Mouse (Mus musculus): ENCODE data around the gene Mmgt1. TPM values are rescaled to one million over a fixed set of nuclear protein-coding genes. Genes with fewer than 3 reads are reported as not detected.

Mmgt1 gene
- 59.4 and 71.8 TPM in 2 replicates for total RNA-seq (2014; rRNA removed)
- polyA plus RNA-seq (2015; fragmentation: Nextera tagmentation; extraction: Ambion mirVana) = 31.5 and 36.3 TPM in 2 replicates

DNA sequence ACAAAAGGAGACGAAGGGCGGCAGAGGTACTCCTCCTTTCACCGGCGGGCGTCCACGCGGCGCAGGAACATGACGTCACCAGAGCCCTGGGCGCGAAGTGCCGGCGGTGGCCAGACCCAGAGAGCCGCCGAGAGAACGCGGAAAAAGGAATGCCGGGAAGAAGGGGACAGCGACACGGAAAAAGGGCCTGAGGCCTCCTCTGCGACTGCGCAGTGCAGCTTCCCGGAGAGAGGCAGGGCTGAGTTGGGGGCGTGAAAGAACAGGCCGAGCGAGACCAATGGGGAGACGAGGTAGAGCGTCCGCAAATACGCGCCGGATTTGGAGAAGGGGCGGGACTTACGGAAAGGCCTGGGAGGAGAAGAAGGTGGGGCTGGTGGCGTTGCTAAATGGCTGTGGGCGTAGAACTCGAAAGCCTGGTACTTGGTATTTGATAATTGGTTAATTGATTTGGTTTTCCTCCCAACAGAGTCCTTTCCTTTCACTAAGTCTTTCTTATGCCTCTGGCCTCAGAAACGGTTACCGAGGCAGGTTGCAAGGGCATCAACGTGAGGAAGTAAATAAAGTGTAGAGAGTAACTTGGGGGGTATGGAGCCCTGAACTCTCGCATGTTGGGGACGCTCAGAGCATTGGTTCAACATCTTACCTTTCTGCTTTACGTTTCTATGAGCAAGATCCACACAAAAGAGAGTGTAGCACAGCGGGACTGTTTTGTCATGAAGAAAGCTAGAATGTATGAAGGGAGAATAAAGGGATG is at the start of gene Mmgt1:
Gene Mmgt1 (minus strand): TSS at position 183 of the 754 bp plus-strand sequence.
- Histone ChIP-seq H3K27ac (ENCODE audit: low read depth, low read length) (peak within 1 kb of the TSS; percentile 79), H3K9ac (peak within 1 kb of the TSS; percentile 71), H3K9me3 (ENCODE audit: low read length) (no peaks in the 10 kb centered on the region), H3K36me3 (ENCODE audit: insufficient read depth) (no peaks in the 10 kb centered on the region), H3K4me2 (ENCODE audit: low read depth) (peak within 1 kb of the TSS; percentile 58), H3K4me1 (ENCODE audit: insufficient read depth) (no peaks in the 10 kb centered on the region), H3K27me3 (ENCODE audit: insufficient read depth, low read length) (no peaks in the 10 kb centered on the region), H3K4me3 (ENCODE audit: low read depth, low read length) (peak within 1 kb of the TSS; percentile 63)
- ATAC-seq = peak; percentile 98
- 0 out of 2 replicates have a peak, but pooled peaks have one; percentile 0 for TF ChIP-seq CTCF (IDR thresholded peaks at IDR 0.05; ENCODE audit: low read depth)
- DNase-seq = peak; percentile 94
- WGBS = 27% methylated on average over 44 of the region's 44 CpGs

DNA sequence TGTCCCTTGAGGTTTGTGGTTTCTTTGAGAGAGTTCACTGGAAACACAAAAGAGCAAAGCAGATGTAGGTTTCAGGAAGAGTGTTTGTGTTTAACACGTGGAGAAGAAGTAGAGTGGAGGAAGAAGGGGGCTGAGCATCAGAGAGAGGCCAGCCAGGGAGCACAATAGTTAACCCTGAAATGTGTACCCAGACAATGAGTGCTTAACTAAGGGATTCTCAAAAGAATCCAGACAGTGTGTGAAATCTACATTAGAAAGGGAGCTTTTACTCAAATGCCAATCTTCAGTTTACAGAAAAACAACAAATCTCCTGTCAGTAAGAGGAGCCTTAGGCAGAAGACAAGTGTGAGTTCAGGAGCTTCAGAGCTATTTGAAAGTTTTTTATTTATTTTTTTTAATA is 42.2 kb upstream of the Mmgt1 start:
- Histone ChIP-seq H3K27me3 (ENCODE audit: insufficient read depth, low read length) (no peaks in the 10 kb centered on the region), H3K9me3 (ENCODE audit: low read length) (no peaks in the 10 kb centered on the region), H3K4me1 (ENCODE audit: insufficient read depth) (no peaks in the 10 kb centered on the region), H3K9ac (no peak overlapping the region), H3K36me3 (ENCODE audit: insufficient read depth) (no peaks in the 10 kb centered on the region), H3K4me2 (ENCODE audit: low read depth) (no peak overlapping the region), H3K27ac (ENCODE audit: low read depth, low read length) (no peak overlapping the region), H3K4me3 (ENCODE audit: low read depth, low read length) (no peak overlapping the region)
- ATAC-seq (no peak), DNase-seq (no peak)
- TF ChIP-seq CTCF (IDR thresholded peaks at IDR 0.05; ENCODE audit: low read depth) = no peak
- 8% methylated on average over 1 of the region's 1 CpGs for WGBS

DNA sequence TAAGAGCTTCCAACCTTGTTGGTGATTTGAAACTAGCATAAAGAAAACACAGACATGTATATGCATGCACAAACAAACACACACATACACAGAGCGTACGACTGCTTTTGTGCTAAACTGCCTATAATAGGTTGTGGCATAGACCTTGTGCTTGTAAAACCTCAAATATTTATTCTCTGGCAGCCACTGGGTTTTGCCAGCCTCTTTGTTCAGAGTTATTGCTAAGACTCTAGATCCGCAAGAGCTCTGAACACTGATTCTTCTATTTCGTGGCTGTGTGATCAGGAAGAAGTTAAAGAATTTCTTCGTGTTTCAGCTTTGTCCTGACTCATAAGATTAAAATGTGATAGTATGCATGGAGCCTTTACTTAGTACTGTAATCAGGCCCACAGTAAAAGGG is 38.3 kb upstream of the Mmgt1 start:
- no peak for TF ChIP-seq CTCF (IDR thresholded peaks at IDR 0.05; ENCODE audit: low read depth)
- Histone ChIP-seq H3K9me3 (ENCODE audit: low read length) (no peaks in the 10 kb centered on the region), H3K4me3 (ENCODE audit: low read depth, low read length) (no peak overlapping the region), H3K4me2 (ENCODE audit: low read depth) (no peak overlapping the region), H3K27me3 (ENCODE audit: insufficient read depth, low read length) (no peaks in the 10 kb centered on the region), H3K4me1 (ENCODE audit: insufficient read depth) (no peaks in the 10 kb centered on the region), H3K9ac (no peak overlapping the region), H3K36me3 (ENCODE audit: insufficient read depth) (no peaks in the 10 kb centered on the region), H3K27ac (ENCODE audit: low read depth, low read length) (no peak overlapping the region)
- no peak for ATAC-seq
- 87% methylated on average over 5 of the region's 5 CpGs for WGBS
- DNase-seq = no peak

DNA sequence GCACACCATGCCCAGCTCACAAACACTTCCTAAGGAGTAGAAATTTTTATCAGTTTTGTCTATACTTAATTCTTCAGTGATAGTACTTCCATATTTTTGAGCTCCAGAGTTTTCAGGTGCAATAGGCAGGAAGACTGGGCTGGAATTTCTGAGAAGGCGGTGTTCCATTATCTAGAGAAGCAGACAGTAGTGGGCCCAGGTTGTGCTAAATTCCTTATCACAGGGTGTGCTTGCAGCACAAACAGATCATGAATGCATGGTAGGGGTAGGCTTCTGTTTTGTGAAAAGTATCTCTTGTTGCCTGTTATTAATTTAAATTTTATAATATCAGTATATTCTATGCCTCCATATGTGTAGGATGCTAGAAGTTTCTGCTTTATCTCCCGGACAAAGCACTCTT is 17.4 kb upstream of the Mmgt1 start:
- DNase-seq (no peak), ATAC-seq (no peak)
- TF ChIP-seq CTCF (IDR thresholded peaks at IDR 0.05; ENCODE audit: low read depth) = no peak
- 89% methylated on average over 2 of the region's 2 CpGs for WGBS
- H3K36me3 ChIP-seq (ENCODE audit: insufficient read depth) = no peaks in the 10 kb centered on the region
- no peaks in the 10 kb centered on the region for H3K4me1 ChIP-seq (ENCODE audit: insufficient read depth)
- no peaks in the 10 kb centered on the region for H3K27me3 ChIP-seq (ENCODE audit: insufficient read depth, low read length)
- no peak overlapping the region for H3K9ac ChIP-seq
- no peak overlapping the region for H3K27ac ChIP-seq (ENCODE audit: low read depth, low read length)
- no peak overlapping the region for H3K4me3 ChIP-seq (ENCODE audit: low read depth, low read length)
- H3K9me3 ChIP-seq (ENCODE audit: low read length) = no peaks in the 10 kb centered on the region
- H3K4me2 ChIP-seq (ENCODE audit: low read depth) = no peak overlapping the region

DNA sequence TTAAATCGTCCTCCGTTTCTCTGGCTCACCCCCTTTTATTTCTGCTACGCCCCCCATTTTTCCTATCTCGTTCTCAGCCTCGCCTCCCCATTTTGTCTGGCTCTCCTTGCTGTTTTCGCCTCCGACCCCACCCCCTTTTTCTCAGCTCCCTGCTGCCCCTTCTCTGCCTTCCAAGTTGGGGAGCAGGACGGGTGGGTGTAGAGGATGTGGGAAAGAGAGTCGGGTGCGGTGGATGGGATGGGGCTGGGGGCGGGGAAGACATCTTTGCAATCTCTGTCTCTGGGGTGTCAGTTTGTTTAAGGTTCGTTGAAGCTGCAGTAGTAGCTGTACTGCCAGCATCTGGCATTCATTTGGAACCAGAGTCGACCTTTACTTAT is 12.4 kb upstream of the Mmgt1 start:
- no peaks in the 10 kb centered on the region for H3K27me3 ChIP-seq (ENCODE audit: insufficient read depth, low read length)
- peak overlapping the region; percentile 66 for H3K9ac ChIP-seq
- peak overlapping the region; percentile 52 for H3K4me3 ChIP-seq (ENCODE audit: low read depth, low read length)
- H3K4me2 ChIP-seq (ENCODE audit: low read depth) = peak overlapping the region; percentile 49
- H3K36me3 ChIP-seq (ENCODE audit: insufficient read depth) = no peaks in the 10 kb centered on the region
- no peaks in the 10 kb centered on the region for H3K4me1 ChIP-seq (ENCODE audit: insufficient read depth)
- peak overlapping the region; percentile 75; the same call in 1 of the 2 replicates for H3K27ac ChIP-seq (ENCODE audit: low read depth, low read length)
- DNase-seq (peak; percentile 20), ATAC-seq (peak; percentile 42)
- 31% methylated on average over 13 of the region's 13 CpGs for WGBS
- H3K9me3 ChIP-seq (ENCODE audit: low read length) = no peaks in the 10 kb centered on the region
- no peak for TF ChIP-seq CTCF (IDR thresholded peaks at IDR 0.05; ENCODE audit: low read depth)

DNA sequence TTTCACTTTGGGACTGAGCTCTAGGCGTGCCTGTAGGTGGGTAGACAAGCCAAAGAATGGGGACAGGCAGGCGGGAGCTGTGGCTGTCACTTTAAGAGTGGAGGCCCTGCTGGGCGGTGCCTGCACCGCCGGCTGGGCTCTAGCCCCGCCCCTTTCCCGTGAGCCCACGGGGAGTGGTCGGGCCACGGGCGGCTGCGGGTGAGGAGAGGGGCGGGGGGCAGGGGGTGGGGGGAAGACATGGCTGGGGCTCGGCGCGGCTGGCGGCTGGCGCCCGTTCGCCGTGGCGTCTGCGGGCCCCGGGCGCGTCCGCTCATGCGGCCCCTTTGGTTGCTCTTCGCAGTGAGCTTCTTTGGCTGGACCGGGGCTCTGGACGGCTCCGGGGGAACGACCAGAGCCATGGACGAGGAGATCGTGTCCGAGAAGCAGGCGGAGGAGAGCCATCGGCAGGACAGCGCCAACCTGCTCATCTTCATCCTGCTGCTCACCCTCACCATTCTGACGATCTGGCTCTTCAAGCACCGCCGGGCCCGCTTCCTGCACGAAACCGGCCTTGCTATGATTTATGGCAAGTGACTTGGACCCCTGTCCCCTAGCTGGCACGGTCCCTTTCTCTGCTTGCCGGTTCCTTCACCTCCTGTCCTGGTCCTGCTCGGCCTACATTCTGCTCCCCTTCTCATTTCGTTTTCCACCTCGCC is 11.9 kb upstream of the Mmgt1 start, which contains the start of gene Slc9a6:
Gene Slc9a6 (plus strand): TSS at position 135 of the 695 bp plus-strand sequence.
- H3K9me3 ChIP-seq (ENCODE audit: low read length) = no peaks in the 10 kb centered on the region
- no peaks in the 10 kb centered on the region for H3K27me3 ChIP-seq (ENCODE audit: insufficient read depth, low read length)
- H3K9ac ChIP-seq = peak within 1 kb of the TSS; percentile 66
- peak within 1 kb of the TSS; percentile 52 for H3K4me3 ChIP-seq (ENCODE audit: low read depth, low read length)
- WGBS = 27% methylated on average over 50 of the region's 50 CpGs
- no peaks in the 10 kb centered on the region for H3K4me1 ChIP-seq (ENCODE audit: insufficient read depth)
- peak within 1 kb of the TSS; percentile 75 for H3K27ac ChIP-seq (ENCODE audit: low read depth, low read length)
- peak; percentile 98 for ATAC-seq
- no peaks in the 10 kb centered on the region for H3K36me3 ChIP-seq (ENCODE audit: insufficient read depth)
- peak within 1 kb of the TSS; percentile 49 for H3K4me2 ChIP-seq (ENCODE audit: low read depth)
- no peak for TF ChIP-seq CTCF (IDR thresholded peaks at IDR 0.05; ENCODE audit: low read depth)
- peak; percentile 86 for DNase-seq

DNA sequence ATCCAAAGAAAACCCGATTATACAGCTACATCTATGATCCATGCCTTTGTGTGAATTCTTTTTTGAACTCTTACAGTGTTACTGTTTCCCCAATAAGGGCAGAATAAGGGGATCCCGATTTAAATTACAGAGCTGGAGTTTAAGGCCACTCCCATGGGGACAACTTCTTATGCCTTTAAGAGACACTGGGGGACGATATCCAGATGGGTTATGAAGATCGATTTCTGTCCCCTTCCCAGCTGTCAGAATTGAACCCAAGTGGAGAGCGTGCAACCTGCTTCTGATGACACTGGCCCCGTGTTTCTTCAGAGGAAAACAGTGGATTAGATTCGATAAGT is 11.4 kb upstream of the Mmgt1 start:
- no peak overlapping the region; the same call in 1 of the 2 replicates for H3K27ac ChIP-seq (ENCODE audit: low read depth, low read length)
- H3K36me3 ChIP-seq (ENCODE audit: insufficient read depth) = no peaks in the 10 kb centered on the region
- peak overlapping the region; percentile 52 for H3K4me3 ChIP-seq (ENCODE audit: low read depth, low read length)
- H3K4me1 ChIP-seq (ENCODE audit: insufficient read depth) = no peaks in the 10 kb centered on the region
- WGBS = 30% methylated on average over 7 of the region's 7 CpGs
- H3K9ac ChIP-seq = peak overlapping the region; percentile 66
- peak; percentile 23 for ATAC-seq
- H3K9me3 ChIP-seq (ENCODE audit: low read length) = no peaks in the 10 kb centered on the region
- no peak for DNase-seq
- H3K4me2 ChIP-seq (ENCODE audit: low read depth) = peak overlapping the region; percentile 49
- H3K27me3 ChIP-seq (ENCODE audit: insufficient read depth, low read length) = no peaks in the 10 kb centered on the region
- TF ChIP-seq CTCF (IDR thresholded peaks at IDR 0.05; ENCODE audit: low read depth) = no peak

Data from forebrain, postnatal 0 days (tissue).